Mouse (Mus musculus): ENCODE data around the gene Sipa1l3.

The Sipa1l3 gene

DNA sequence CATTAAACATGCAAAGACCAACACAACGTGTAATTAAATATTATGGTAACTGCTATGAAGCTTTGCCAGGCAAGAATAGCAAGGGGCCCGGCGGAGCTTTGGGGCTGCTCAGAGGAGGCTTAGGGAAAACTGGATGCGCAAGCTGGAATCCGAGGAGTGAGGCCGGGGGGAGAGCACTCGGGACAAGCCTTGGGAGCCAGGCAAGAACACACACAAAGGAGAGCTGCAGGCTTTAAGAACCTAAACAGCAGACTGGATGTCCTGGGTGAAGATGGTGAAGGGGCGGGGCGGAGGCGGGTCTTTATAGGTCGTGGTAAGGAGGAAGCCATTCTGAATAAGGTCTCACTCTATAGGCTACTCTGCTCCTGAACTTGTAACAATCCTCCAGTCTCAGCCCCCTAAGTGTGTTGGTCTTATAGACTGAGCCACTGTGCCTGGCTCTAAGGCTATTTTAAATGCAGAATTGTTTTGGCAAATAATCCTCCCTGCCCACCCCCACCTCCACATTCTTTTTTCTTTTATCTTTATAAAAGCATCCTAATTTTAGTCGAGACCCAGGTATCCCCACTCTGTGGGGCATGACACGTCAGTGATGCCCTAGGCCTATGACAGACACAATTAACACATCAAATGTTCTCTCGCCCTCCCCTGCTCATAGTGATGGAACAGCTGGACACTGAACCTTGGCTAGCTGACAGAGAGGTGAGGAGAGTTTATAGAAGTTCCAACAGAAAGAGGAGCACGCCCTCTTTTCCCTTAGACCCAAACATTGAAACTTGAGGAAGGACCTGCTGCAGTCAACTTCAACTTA lies 36.9 kb downstream of the Sipa1l3 start:
- DNase-seq (ENCODE audit: extremely low read depth, insufficient read length, low spot score) = no peak

DNA sequence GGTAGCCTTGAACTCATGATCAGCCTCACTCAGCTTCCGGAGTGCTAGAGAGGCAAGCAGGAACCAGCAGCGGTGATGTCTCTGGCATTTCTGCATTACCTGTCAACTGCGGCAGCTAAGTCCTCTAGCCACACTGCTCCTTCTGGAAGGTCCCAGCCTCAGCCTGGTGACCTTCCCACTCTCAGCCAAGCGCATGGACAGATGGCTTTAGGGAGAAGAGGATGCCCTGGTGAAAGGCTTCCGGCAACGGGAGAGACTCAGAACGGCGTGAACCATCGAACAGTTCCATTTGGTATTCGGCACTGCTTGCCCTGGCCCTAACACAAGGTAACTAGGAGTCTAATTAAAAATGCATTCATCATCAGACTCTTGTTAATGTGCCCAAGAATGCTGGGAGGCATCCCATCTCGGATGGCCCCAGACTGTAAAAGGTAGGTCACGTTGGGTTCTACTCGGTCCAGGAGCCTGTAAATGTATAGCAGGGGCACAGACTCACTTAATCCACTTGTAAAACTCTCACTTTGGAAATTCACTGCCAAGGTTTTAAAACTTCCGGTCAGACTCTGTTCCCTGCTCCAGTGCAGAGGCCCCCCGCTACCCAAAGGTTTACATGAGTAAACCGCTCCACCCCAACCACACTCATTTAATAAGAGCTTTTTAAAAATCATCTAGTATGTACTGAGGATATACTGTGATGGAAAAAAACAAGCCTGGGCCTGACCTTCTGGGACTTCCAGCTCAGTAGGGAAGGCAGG lies 37.7 kb downstream of the Sipa1l3 start:
- no peak for DNase-seq (ENCODE audit: extremely low read depth, insufficient read length, low spot score)

DNA sequence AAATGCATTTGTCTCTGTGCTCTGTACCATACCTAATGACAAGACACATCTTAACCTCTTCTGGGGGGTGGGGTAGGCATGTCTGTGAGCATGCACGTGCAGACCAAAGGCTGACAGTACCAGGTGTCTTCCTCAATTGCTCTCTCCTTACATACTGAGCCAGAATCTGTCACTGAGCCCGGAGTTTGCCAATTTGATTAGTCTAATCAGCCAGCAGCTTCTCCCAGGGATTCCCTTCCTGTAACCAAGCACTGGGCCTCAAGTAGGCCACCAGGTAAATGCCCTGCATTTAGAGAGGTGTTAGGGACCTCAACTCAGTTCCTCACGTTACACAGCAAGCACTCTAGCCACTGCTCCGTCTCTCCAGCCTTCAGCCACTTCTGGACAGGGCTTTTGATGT lies 38.3 kb downstream of the Sipa1l3 start:
- DNase-seq (ENCODE audit: extremely low read depth, insufficient read length, low spot score) = no peak

DNA sequence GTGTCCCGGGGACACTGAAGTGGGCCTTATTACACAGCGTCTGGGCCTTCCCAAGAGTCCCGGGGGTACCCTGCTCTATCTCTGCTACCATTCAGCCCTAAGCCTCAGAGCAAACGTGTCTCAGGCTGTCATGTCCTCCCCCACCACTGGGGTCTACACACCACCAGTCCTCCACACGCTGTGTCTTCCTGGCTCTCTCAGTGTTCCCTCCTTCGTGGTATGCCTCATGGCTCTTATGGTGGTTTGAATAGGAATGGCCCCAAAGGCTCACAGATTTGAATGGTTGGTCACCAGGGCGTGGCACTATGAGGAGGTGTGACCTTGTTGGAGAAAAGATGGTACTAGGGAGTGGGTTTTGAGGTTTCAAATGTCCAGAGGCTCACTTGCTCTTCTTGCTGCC lies 43.4 kb downstream of the Sipa1l3 start:
- no peak for DNase-seq (ENCODE audit: extremely low read depth, insufficient read length, low spot score)

DNA sequence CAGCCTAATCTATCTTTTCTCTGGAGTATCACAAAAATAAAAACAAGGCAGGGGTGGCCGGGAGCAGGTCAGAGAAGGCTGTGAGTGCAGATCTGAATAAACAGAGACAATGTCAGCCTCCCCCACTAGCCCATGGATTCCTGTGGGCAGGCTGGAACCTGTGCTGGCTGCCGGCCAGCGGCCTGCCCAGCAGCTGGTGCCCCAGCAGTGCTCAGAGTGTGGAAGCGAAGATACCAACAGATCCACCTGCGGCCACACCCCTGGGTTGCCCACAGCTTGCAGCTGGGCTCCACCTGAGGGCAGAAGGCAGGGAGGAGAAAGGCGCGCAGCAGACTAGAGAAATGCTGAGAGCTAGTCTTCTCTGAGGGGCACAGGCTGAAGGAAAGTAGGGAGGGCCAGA lies 47.1 kb downstream of the Sipa1l3 start:
- peak; percentile 66 for DNase-seq (ENCODE audit: extremely low read depth, insufficient read length, low spot score)

DNA sequence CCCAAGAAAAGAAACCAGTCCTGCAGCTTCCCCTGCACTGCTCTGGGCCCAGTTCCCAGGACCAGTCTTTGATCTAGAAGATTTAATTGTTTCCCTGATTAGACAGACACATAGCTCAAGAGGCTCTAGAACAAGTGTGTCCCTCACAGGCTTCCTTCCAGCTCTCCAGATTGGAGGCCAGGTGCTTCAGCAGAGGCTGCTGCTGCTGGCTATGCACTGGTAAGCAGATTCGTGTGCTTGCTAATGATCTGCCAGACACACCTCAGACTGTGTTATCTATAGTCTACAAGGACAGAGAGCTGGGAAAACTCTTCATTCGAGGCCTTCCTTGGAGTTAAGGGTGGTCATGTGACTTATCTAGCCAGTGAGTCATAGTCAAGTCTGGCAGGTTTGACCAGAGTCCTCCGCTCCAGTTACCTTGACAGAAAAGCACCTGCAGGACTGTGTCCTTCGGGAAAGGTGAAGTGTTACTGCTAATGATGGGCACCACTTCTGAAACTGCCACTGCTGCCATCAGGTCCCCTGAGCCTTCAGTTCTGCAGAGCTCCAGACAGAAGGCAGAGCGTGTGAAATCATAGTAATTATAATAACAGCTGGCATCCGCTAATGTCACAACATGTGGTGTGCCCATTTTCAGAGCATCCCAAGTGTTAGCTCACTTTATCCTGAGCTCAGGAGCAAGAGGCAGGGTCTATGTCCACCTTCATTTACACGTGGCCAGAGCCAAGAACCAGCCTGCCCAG lies 48.7 kb downstream of the Sipa1l3 start:
- DNase-seq (ENCODE audit: extremely low read depth, insufficient read length, low spot score) = no peak

DNA sequence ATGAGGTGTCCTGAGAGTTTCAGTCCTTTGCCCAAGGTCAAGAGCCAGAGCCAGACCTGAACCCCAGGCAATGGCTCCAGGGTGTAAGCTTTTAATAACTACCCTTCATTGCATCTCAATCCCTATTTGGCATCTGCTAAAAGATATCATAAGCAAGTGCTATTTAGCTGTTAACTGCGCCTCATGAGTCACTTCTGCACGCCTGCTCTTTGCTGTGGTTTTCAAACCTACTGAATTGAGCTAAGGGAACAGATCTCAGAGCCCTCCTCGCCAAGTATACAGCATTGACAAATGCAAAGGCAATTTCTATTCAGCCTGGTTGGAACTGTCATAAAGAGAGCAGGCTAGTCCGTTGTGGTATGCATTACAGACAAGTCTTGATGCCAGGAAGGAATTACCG lies 49.8 kb downstream of the Sipa1l3 start:
- DNase-seq (ENCODE audit: extremely low read depth, insufficient read length, low spot score) = no peak

DNA sequence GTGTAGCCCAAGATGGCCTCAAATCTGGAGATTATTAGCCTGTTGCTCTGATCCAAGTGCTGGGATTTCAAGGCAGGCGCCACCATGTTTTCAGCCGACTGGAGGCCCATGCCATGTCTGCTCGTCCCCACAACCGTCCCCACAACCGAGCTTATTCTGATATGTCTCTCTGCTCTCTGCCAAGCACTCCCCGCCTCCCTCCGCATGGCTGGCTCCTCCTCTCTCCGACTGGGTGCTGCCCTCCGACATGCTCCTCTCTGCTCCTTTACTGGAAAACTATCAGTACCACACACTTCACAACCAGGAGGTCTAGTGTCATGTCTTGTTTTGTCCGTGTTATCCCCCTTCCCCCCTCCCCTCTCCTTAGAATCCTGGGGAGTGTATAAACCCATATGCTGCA lies 51.9 kb downstream of the Sipa1l3 start:
- DNase-seq (ENCODE audit: extremely low read depth, insufficient read length, low spot score) = no peak

DNA sequence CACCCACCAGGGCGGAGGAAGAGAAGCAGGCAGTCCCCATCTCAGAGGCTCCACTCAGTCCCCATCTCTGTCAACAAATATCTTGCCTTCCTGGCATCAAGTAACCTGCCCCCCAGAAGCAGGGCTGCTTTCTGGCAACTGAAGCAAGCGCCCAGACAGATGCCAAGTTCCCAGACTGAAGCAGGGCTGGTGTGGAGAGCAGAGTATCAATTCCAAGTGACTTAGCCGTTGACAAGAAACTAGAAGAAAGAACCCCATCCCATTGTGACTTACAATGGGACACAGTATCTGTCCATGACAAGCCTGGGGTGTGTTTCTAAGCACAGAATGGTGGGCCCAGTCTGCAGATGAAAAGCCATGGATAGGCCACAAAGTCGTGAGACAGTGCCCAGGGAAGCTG lies 52.7 kb downstream of the Sipa1l3 start:
- DNase-seq (ENCODE audit: extremely low read depth, insufficient read length, low spot score) = no peak

DNA sequence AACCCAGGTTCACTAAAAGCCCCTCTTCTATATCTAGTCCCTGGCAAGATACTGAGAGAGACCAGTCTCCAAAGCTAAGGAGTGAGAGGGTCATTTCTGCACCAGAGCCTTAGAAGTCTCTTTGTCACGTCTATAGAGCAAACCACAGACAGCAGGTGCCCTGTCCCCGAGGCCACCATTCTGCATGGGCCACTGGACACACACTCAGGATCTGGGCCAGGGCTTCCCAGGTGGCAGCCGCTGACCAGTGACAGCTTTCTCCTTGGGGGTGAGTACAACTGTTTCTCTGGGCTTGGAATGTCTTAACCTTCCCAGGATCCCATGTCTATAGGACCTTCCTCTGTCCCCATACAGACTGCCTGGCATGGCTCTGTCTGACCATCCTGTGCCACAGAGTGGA lies 55.6 kb downstream of the Sipa1l3 start:
- DNase-seq (ENCODE audit: extremely low read depth, insufficient read length, low spot score) = no peak

DNA sequence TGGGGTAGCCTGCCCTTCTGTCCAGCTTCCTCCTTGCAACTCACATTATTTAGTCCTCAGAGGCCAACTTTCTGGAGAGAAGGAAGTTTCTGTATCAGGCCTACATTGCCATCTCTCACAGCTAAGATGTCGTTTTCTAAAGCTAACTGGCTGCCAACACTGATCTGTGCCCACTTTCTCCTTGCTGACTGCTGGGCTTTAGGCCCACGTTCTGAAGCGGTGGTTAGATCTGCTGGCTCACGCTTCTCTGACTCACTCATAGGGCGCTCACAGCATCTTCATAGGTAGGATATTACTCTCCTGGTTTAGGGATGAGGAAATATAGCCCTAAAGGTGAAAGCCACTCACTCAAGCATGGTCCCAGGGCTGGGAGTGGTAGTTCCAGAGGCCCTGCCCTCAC lies 56.3 kb downstream of the Sipa1l3 start:
- DNase-seq (ENCODE audit: extremely low read depth, insufficient read length, low spot score) = peak; percentile 42

DNA sequence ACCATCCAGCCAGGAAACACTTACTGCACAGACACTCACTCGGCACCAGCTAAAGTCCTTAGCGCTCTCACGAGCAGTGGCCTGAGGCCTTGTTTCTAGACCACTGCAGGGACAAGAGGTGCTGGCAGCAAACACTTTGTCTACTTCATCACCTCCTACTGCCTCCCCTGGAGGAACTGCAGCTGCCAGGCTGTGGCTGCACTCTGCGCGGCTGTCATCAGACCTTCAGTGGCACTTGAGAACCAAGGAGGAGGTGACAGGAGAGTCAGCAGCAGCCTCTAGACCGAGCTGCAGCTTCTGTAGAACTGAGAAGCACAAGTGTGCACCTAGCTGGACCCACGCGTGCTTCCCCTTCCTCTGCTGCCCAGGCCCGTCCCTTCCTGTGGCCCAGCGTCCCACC lies 56.9 kb downstream of the Sipa1l3 start:
- no peak for DNase-seq (ENCODE audit: extremely low read depth, insufficient read length, low spot score)

DNA sequence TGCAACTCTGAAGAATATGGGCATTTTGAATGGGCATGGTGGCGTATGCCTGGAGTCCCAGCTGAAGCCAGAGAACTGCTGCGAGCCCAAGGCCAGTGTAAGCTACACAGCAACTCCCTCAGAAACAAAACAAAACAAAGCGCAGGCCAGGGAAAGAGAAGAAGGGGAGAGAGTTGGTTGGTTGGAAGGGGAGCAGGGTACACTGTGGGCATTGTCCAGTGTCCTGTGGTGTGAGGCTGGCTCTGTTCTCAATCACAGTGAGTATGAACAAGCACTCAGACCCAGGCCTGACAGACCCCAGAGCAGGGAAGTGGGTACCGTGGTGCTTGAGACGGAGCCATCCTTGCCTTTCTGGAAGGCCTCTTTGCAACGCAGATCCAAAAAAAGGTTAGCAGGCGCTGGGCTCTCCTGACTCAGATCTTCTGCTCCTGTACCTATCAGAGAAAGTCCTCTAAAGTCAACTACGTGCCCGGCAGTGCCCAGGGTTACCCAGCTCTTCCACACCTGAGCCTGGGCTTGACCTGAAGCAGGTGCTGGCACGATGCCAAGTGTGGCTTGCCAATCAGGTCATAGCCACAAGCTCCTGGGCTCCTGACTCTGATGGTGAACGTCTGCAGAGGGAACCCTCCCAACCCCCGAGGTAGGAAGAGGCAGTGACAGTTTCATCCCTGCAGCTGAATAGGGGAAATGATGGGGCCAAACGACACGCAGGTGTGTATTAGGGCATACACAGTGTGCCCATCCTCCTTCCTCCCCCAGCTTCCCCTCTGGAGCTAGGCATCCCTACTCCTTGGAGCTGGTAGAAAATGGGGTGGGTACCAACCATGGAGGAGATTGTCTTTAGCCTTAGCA lies 59.3 kb downstream of the Sipa1l3 start:
- no peak for DNase-seq (ENCODE audit: extremely low read depth, insufficient read length, low spot score)

DNA sequence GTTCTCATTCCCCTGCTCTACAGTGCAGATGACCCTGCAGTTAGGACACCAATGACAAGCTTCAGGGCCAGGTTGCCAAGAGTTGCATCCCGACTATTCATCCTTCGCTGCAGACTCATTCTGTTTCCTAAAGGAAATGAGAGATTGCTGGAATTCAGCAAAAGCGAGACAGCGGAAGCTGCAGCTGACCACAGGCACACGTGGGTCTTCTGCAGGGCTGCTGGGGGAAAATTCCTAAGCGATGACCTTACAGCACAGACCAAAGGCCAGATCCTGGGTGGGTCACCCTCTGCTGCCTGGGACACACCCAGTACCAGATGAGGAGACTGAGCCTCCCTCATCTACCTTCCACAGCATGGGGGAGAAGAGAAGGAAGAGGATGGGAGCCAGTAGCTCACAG lies 60.7 kb downstream of the Sipa1l3 start:
- DNase-seq (ENCODE audit: extremely low read depth, insufficient read length, low spot score) = peak; percentile 83

DNA sequence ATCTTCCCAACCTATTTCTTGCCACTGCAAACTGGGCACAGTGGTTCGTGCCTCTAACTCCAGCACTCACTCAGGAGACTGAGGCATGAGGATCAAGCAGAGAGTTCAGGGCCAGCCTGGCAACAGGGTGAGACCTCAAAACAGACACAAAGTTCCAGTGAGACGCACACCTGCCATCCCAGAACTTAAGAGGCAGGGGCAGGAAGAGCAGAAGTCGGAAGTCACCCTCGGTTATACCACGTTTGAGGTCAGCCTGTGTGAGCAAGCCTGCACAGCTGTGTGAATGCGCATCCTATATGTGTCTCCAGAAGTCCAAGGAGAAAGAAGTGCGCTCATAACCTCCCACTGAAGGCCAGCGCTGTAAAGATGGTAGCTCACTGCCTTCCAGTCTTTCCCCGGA lies 61.7 kb downstream of the Sipa1l3 start:
- DNase-seq (ENCODE audit: extremely low read depth, insufficient read length, low spot score) = no peak

DNA sequence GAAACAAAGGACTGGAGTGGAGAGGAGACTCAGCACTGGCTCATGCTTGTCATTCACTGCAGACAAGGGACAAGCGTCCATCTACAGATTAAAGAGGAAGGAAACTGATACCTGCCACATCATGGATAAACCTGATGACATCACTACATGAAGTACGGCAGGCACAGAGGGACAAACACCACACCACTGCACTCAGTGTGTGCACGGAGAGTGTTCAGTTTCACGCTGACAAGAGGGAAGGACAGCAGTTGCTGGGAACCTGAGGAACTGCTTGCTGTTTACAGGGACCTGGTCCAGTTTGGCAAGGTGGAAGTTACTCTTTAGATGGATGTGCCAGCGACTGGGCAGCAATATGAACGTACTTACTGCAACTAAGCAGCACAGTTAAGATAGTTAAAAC lies 62.9 kb downstream of the Sipa1l3 start:
- DNase-seq (ENCODE audit: extremely low read depth, insufficient read length, low spot score) = no peak

DNA sequence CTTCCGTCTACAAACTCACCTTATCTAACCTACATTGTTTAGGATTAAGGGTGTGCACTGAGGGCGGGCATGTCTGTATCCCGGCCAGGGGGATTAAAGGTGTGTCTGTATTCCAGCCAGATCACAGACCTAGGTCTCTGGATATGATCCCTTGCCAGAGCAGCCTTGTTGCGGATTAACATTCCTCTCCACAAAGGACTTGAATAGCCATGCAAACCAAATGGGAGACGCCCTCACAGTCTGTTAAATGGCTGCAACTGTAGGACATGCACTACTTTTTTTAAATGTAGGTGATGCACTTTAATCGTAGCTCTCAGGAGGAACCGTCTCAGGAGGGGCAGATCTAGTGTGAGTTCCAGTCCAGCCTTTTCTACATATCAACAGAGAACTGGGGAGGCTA lies 63.5 kb downstream of the Sipa1l3 start:
- no peak for DNase-seq (ENCODE audit: extremely low read depth, insufficient read length, low spot score)

DNA sequence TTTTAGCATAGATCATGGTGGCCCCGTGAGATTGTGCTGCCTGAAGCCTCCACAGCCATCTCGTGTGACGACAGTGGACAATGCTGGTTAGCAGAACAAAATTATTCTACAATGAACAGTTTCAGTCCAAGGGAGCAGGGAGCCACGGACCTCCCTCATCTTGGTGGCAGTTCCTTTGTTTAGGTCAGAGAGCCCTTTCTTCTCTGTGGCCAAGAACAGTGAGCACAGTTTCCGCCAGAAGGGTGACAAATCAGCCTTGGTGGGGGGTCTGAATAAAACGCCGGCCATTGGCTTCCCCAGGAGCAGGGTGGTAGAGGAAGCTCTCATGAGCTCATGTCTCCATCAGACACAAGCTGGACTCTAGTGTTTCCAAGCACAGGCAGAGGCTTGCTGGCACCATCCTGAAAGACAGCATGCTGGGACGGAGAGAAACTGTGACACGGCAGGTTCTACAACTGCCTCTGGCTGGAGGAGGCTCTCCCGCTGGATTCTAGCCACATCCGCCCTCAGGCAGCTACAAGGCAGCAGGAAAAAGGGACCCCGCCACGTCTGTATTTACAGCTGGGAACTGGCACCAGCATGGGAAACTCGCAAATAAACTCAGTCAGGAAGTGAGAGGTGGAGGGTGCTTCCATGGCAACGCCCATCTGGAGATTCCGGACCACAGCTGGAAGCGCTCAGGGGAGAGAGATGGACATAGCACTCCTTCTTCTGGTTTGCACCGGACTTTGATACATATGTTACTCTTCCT lies 65.3 kb downstream of the Sipa1l3 start:
- peak; percentile 67 for DNase-seq (ENCODE audit: extremely low read depth, insufficient read length, low spot score)

DNA sequence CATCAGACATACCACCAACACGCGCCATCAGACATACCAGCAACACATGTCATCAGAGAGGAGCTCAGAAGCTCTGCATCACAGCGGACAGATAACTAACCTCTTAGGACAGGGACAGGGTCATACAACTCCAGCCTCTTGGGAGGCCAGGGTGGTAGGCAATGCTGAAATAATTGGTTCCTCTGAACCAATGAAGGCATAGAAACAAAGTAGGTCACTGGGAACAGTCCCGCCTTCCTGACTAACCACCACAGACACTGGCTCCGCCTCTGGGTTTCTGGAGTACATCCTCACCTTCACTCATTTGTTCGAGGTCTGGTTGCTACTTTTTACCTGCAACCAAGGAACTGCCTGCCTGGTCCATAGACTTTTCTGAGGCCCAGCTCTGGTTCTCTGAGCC lies 66.1 kb downstream of the Sipa1l3 start:
- DNase-seq (ENCODE audit: extremely low read depth, insufficient read length, low spot score) = no peak

DNA sequence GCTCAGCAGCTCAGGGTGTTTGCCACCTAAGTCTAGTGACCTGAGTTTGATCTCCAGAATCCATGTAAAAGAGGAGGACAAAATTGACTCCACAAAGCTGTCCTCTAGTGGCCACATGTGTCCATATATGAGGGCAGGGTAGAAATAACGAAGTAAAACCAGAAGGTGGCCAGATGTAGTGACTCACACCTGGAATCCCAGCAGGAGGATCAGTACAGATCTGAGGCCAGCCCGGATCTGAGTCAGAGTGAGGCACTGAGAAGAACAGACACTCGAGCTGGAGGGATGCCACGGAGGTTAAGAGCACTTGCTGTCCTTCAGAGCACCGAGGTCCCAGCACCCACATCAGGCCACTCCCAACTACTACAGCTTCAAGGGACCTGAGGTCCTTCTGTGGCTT lies 68.3 kb downstream of the Sipa1l3 start:
- DNase-seq (ENCODE audit: extremely low read depth, insufficient read length, low spot score) = peak; percentile 84
